Mouse (Mus musculus): ENCODE measurements at regions not wholly inside any gene's neighbourhood (a gene's known extent, or its start where the extent isn't known, plus 50 kb on each side); places are given as distances from the start of the nearest gene placed in this dataset.

- TF ChIP-seq ZC3H11A (IDR thresholded peaks at IDR 0.05; ENCODE audit: borderline replicate concordance, low read depth, low read length) (no peak), HCFC1 (IDR thresholded peaks at IDR 0.05; ENCODE audit: borderline replicate concordance, insufficient read depth, low read length) (no peak), CHD2 (IDR thresholded peaks at IDR 0.05; ENCODE audit: low read depth, low read length) (no peak), MAFK (IDR thresholded peaks at IDR 0.05; ENCODE audit: insufficient read depth, low read depth, low read length) (no peak)
Observed at GRCm38 (mm10) chr6:100376656-100377055, 89.4 kb upstream of the Rybp start.

Measured in ES-E14 (cell line).